Mouse (Mus musculus): ENCODE measurements around the gene Hlx. TPM values are rescaled to one million over a fixed set of nuclear protein-coding genes. Genes with fewer than 3 reads are reported as not detected.

Hlx gene
- total RNA-seq, 4 experiments from 2014 or later, result 0.76 to 4.5 (median 1.9) TPM

- no peak for DNase-seq (ENCODE audit: low spot score in 2 of 2)
Measured at GRCm38 (mm10) chr1:184716117-184716516, 16.3 kb downstream of the Hlx start.

- no peak for DNase-seq (ENCODE audit: low spot score in 2 of 2)
Measured at GRCm38 (mm10) chr1:184715693-184716092, 16.7 kb downstream of the Hlx start.

- DNase-seq (ENCODE audit: low spot score in 2 of 2), result no peak
Measured at GRCm38 (mm10) chr1:184714515-184714914, 17.9 kb downstream of the Hlx start.

GRCm38 (mm10) chr1:184713716-184714115 lies 18.7 kb downstream of the Hlx start:
- no peak for DNase-seq (ENCODE audit: low spot score in 2 of 2)

GRCm38 (mm10) chr1:184707532-184708248 lies 24.7 kb downstream of the Hlx start:
- DNase-seq (ENCODE audit: low spot score in 2 of 2), result no peak

GRCm38 (mm10) chr1:184704901-184705300 lies 27.5 kb downstream of the Hlx start:
- DNase-seq (ENCODE audit: low spot score in 2 of 2), result no peak

- no peak for DNase-seq (ENCODE audit: low spot score in 2 of 2)
Measured at GRCm38 (mm10) chr1:184699295-184699694, 33.1 kb downstream of the Hlx start.

- DNase-seq (ENCODE audit: low spot score in 2 of 2), result no peak
Measured at GRCm38 (mm10) chr1:184695451-184695850, 37.0 kb downstream of the Hlx start.

- DNase-seq (ENCODE audit: low spot score in 2 of 2), result no peak
Measured at GRCm38 (mm10) chr1:184692204-184692904, 40.1 kb downstream of the Hlx start.

GRCm38 (mm10) chr1:184691240-184691639 lies 41.2 kb downstream of the Hlx start:
- no peak for DNase-seq (ENCODE audit: low spot score in 2 of 2)

- no peak for DNase-seq (ENCODE audit: low spot score in 2 of 2)
Measured at GRCm38 (mm10) chr1:184688026-184688425, 44.4 kb downstream of the Hlx start.

- no peak for DNase-seq (ENCODE audit: low spot score in 2 of 2)
Measured at GRCm38 (mm10) chr1:184687512-184687911, 44.9 kb downstream of the Hlx start.

GRCm38 (mm10) chr1:184683541-184683940 lies 48.9 kb downstream of the Hlx start:
- no peak for DNase-seq (ENCODE audit: low spot score in 2 of 2)

- DNase-seq (ENCODE audit: low spot score in 2 of 2), result no peak
Measured at GRCm38 (mm10) chr1:184679416-184679965, 52.9 kb downstream of the Hlx start.

GRCm38 (mm10) chr1:184677641-184678040 lies 54.8 kb downstream of the Hlx start:
- no peak for DNase-seq (ENCODE audit: low spot score in 2 of 2)

Other genes starting within 250 kb of the Hlx start
- under 1 TPM in 1 of 4 experiments, not detected in 3; 0.19 TPM for gene Marc1, start 78.7 kb upstream of the Hlx start, total RNA-seq (2022)
- gene Marc2, start 113.8 kb upstream of the Hlx start, total RNA-seq (2022), result 100 to 1,000 TPM; 104 to 131 (median 119) TPM
- gene C130074G19Rik, start 150.6 kb upstream of the Hlx start, total RNA-seq (2022), result 1 to 10 TPM; 7.2 to 8.9 (median 8.4) TPM